ENCODE assay signal across 8 mouse cellular contexts in genomic region chr5:129670036-129670458, GRCm38 (mm10). TPM values are rescaled to one million over a fixed set of nuclear protein-coding genes. Genes with fewer than 3 reads are reported as not detected.
A peak's percentile ranks its signal among the peaks of the same experiment; 100 is the strongest.
DNase-seq lines count a peak whose midpoint lies in the region; ATAC-seq and TF ChIP-seq lines count a peak whose summit lies in the region.

Gene Zfp11, minus strand, starts transcription at chr5:129670099.

- peak; percentile 76; the same call in 1 of the 2 replicates for ATAC-seq in cerebellum, adult (ENCODE audit: insufficient number of reproducible peaks, low FRiP score, low TSS enrichment)
- ATAC-seq in forebrain, embryonic 12.5 days (ENCODE audit: low FRiP score) = peak; percentile 89
- peak; percentile 91 for ATAC-seq in heart, postnatal 0 days (ENCODE audit: insufficient read depth, low read depth)
- ATAC-seq in liver, embryonic 14.5 days (ENCODE audit: insufficient read depth) = peak; percentile 82
- peak; percentile 81 for ATAC-seq in stomach, embryonic 16.5 days (ENCODE audit: insufficient read depth, low FRiP score)

- H3K4me1 ChIP-seq in ES-Bruce4 (ENCODE audit: control insufficient read depth, insufficient read depth, low read length) = no peaks in the 10 kb centered on the region
- H3K4me1 ChIP-seq in forebrain, embryonic 12.5 days = peaks cover 10% of the 10 kb centered on the region
- peaks cover 9% of the 10 kb centered on the region; the same call in 1 of the 2 replicates for H3K4me1 ChIP-seq in heart, postnatal 0 days (ENCODE audit: control insufficient read depth, insufficient read depth)
- H3K4me1 ChIP-seq in liver, embryonic 14.5 days (replicated peaks; ENCODE audit: control insufficient read depth in 2 of 2, insufficient read depth in 2 of 2, low read length in 1 of 2) = 0 out of 4 replicates have a peak, but pooled peaks cover 2% of the 10 kb centered on the region in 2 experiments
- H3K4me1 ChIP-seq in stomach, embryonic 16.5 days (ENCODE audit: control insufficient read depth, insufficient read depth, low read length) = peaks cover 6% of the 10 kb centered on the region

- H3K36me3 ChIP-seq in ES-Bruce4 (ENCODE audit: control insufficient read depth, insufficient read depth, low read length, poor library complexity, severe bottlenecking) = no peaks in the 10 kb centered on the region
- H3K36me3 ChIP-seq in forebrain, embryonic 12.5 days (replicated peaks) = no peaks in the 10 kb centered on the region
- H3K36me3 ChIP-seq in heart, postnatal 0 days (replicated peaks; ENCODE audit: control insufficient read depth, insufficient read depth, low read length) = no peaks in the 10 kb centered on the region
- H3K36me3 ChIP-seq in liver, embryonic 14.5 days (replicated peaks; ENCODE audit: control insufficient read depth, insufficient read depth, low read depth) = no peaks in the 10 kb centered on the region
- H3K36me3 ChIP-seq in stomach, embryonic 16.5 days (ENCODE audit: control insufficient read depth, insufficient read depth, low read length) = no peaks in the 10 kb centered on the region

- no peaks in the 10 kb centered on the region; the same call in 1 of the 2 replicates for H3K9me3 ChIP-seq in ES-Bruce4 (replicated peaks; ENCODE audit: control insufficient read depth, insufficient read depth, low read length, poor library complexity, severe bottlenecking)
- H3K9me3 ChIP-seq in forebrain, embryonic 12.5 days = 0 out of 2 replicates have a peak, but pooled peaks cover 4% of the 10 kb centered on the region
- peaks cover 4% of the 10 kb centered on the region for H3K9me3 ChIP-seq in heart, postnatal 0 days (replicated peaks; ENCODE audit: control insufficient read depth, low read length)
- no peaks in the 10 kb centered on the region for H3K9me3 ChIP-seq in liver, embryonic 14.5 days (ENCODE audit: control insufficient read depth, low read length)
- H3K9me3 ChIP-seq in stomach, embryonic 16.5 days (replicated peaks; ENCODE audit: control insufficient read depth, low read length) = no peaks in the 10 kb centered on the region; the same call in 1 of the 2 replicates

- peak within 1 kb of the TSS; percentile 77 for H3K4me3 ChIP-seq in ES-Bruce4 (ENCODE audit: low read depth, low read length)
- H3K4me3 ChIP-seq in forebrain, embryonic 12.5 days (replicated peaks) = peak within 1 kb of the TSS; percentile 87
- peak within 1 kb of the TSS; percentile 87 for H3K4me3 ChIP-seq in heart, postnatal 0 days (ENCODE audit: low read depth, low read length)
- H3K4me3 ChIP-seq in liver, embryonic 14.5 days (ENCODE audit: insufficient read depth in 1 of 2, low read depth in 2 of 2, low read length in 2 of 2) = peak within 1 kb of the TSS; percentile 64 to 68
- peak within 1 kb of the TSS; percentile 72 for H3K4me3 ChIP-seq in stomach, embryonic 16.5 days (replicated peaks; ENCODE audit: low read length)

- peak; percentile 76 for DNase-seq in heart, postnatal 0 days (ENCODE audit: low spot score)
- DNase-seq in kidney, postnatal 36 days = peak; percentile 78 to 90
- DNase-seq in liver, embryonic 14.5 days (ENCODE audit: low read depth in 3 of 3, low spot score in 3 of 3) = peak; percentile 54 to 58 (median 56)
- peak; percentile 89 for DNase-seq in neural tube, embryonic 10.5 days (ENCODE audit: extremely low spot score, low spot score)

- TF ChIP-seq EP300 in ES-Bruce4 (IDR thresholded peaks at IDR 0.05; ENCODE audit: insufficient read depth, low read depth, low read length) = 0 out of 2 replicates have a peak, but pooled peaks have one; percentile 18
- TF ChIP-seq EP300 in heart, postnatal 0 days (IDR thresholded peaks at IDR 0.05; ENCODE audit: low read depth) = no peak
- TF ChIP-seq EP300 in liver, embryonic 14.5 days (IDR thresholded peaks at IDR 0.05; ENCODE audit: low read depth) = no peak

- TF ChIP-seq POLR2A in ES-Bruce4 (IDR thresholded peaks at IDR 0.05; ENCODE audit: insufficient read depth, low read length) = peak; percentile 87

- H3K4me2 ChIP-seq in forebrain, embryonic 12.5 days = peak within 1 kb of the TSS; percentile 70
- peak within 1 kb of the TSS; percentile 76 for H3K4me2 ChIP-seq in heart, postnatal 0 days (ENCODE audit: low read depth, low read length)
- H3K4me2 ChIP-seq in liver, embryonic 14.5 days (ENCODE audit: low read depth) = peak within 1 kb of the TSS; percentile 74
- H3K4me2 ChIP-seq in stomach, embryonic 16.5 days (ENCODE audit: low read depth, low read length) = peak within 1 kb of the TSS; percentile 79

- peak within 1 kb of the TSS; percentile 86 for H3K9ac ChIP-seq in ES-Bruce4 (ENCODE audit: low read depth, poor library complexity, severe bottlenecking)
- H3K9ac ChIP-seq in forebrain, embryonic 12.5 days = peak within 1 kb of the TSS; percentile 85
- peak within 1 kb of the TSS; percentile 92 for H3K9ac ChIP-seq in heart, postnatal 0 days (replicated peaks; ENCODE audit: low read depth, low read length)
- peak within 1 kb of the TSS; percentile 58 for H3K9ac ChIP-seq in liver, embryonic 14.5 days (replicated peaks)
- peak within 1 kb of the TSS; percentile 85 for H3K9ac ChIP-seq in stomach, embryonic 16.5 days (ENCODE audit: low read length)

- H3K27ac ChIP-seq in ES-Bruce4 (ENCODE audit: insufficient read depth, low read length) = no peak within 1 kb of the TSS
- no peak within 1 kb of the TSS for H3K27ac ChIP-seq in forebrain, embryonic 12.5 days
- peak within 1 kb of the TSS; percentile 68 for H3K27ac ChIP-seq in heart, postnatal 0 days (ENCODE audit: low read depth)
- no peak within 1 kb of the TSS for H3K27ac ChIP-seq in liver, embryonic 14.5 days
- no peak within 1 kb of the TSS for H3K27ac ChIP-seq in stomach, embryonic 16.5 days (ENCODE audit: low read length)

- H3K27me3 ChIP-seq in ES-Bruce4 (ENCODE audit: control insufficient read depth, insufficient read depth, low read length, poor library complexity, severe bottlenecking) = no peaks in the 10 kb centered on the region
- H3K27me3 ChIP-seq in forebrain, embryonic 12.5 days = no peaks in the 10 kb centered on the region; the same call in 1 of the 2 replicates
- no peaks in the 10 kb centered on the region for H3K27me3 ChIP-seq in heart, postnatal 0 days (ENCODE audit: control insufficient read depth, insufficient read depth, low read length)
- H3K27me3 ChIP-seq in liver, embryonic 14.5 days (ENCODE audit: control insufficient read depth, insufficient read depth, low read length) = no peaks in the 10 kb centered on the region
- no peaks in the 10 kb centered on the region for H3K27me3 ChIP-seq in stomach, embryonic 16.5 days (ENCODE audit: control insufficient read depth, insufficient read depth, low read length)

- 1% methylated on average over 23 of the region's 23 CpGs for WGBS in forebrain, embryonic 12.5 days
- WGBS in heart, postnatal 0 days = under 1% methylated on average over 23 of the region's 23 CpGs
- 1% methylated on average over 23 of the region's 23 CpGs for WGBS in liver, embryonic 14.5 days (ENCODE audit: insufficient replicate concordance)
- 2% methylated on average over 23 of the region's 23 CpGs for WGBS in stomach, embryonic 16.5 days

- TF ChIP-seq CTCF in ES-Bruce4 (IDR thresholded peaks at IDR 0.05; ENCODE audit: low read depth, low read length) = no peak
- TF ChIP-seq CTCF in heart, postnatal 0 days (IDR thresholded peaks at IDR 0.05; ENCODE audit: low read depth) = no peak
- no peak for TF ChIP-seq CTCF in liver, embryonic 14.5 days (IDR thresholded peaks at IDR 0.05; ENCODE audit: low read depth)

RNA-seq across cellular contexts. Expression of gene Zfp11, which starts in this region (rescaled TPM):
- polyA plus RNA-seq in ES-Bruce4 (2011; ENCODE audit: insufficient read depth, insufficient read length, low read depth, missing spikeins) = 4.1 TPM in 2 replicates
- 5.6 and 6.3 TPM in 2 replicates for polyA plus RNA-seq in forebrain, embryonic 12.5 days (2016; fragmentation: Nextera tagmentation; extraction: Ambion mirVana)
- total RNA-seq in heart, postnatal 0 days (2014; rRNA removed; ENCODE audit: low replicate concordance) = 0.95 and 1.2 TPM in 2 replicates
- polyA plus RNA-seq in heart, postnatal 0 days (2015; fragmentation: Nextera tagmentation; extraction: Ambion mirVana) = 2.3 and 3.0 TPM in 2 replicates
- polyA plus RNA-seq in liver, embryonic 14.5 days (2012; rRNA removed) = 0.67 and 0.75 TPM in 2 replicates
- polyA plus RNA-seq in liver, embryonic 14.5 days (2014; fragmentation: Nextera tagmentation; extraction: Ambion mirVana) = 0.61 and 0.65 TPM in 2 replicates
- 4.1 and 4.3 TPM in 2 replicates for polyA plus RNA-seq in stomach, embryonic 16.5 days (2015; fragmentation: Nextera tagmentation; extraction: Ambion mirVana)

Comparison
In these comparisons a context has a peak if more than half of its experiments do, and no peak if none do; other contexts are left out.
1. Peak in DNase-seq, ATAC-seq, H3K4me3 ChIP-seq, H3K9ac ChIP-seq and H3K4me2 ChIP-seq in liver, embryonic 14.5 days; RNA of the gene not detected or under 1 TPM.